Mouse (Mus musculus) midbrain, embryonic 14.5 days (tissue): ENCODE results near the gene Atl3. TPM values are rescaled to one million over a fixed set of nuclear protein-coding genes. Genes with fewer than 3 reads are reported as not detected.
A peak's percentile ranks its signal among the peaks of the same experiment; 100 is the strongest.

Experiments used
- ATAC-seq: fragments of 200-750 bp; cut with Nextera tagmentation; 2 replicates; pipeline ENCODE4 v1.8.0; 2017; ENCODE audit warnings: moderate number of reproducible peaks, moderate library complexity; ENCODE audit not compliant: low FRiP score, low TSS enrichment
- DNase-seq: peaks from one replicate; pipeline ENCODE4 v3.0.0-alpha.2; 2015
- H3K27ac ChIP-seq: fragments of 300-500 bp; sonication (generic); replicated peaks from 2 replicates; pipeline ENCODE4 v1.5.1; 2014; ENCODE audit warnings: mild to moderate bottlenecking, low read depth, low read length, moderate library complexity
- H3K27me3 ChIP-seq: fragments of 300-500 bp; sonication (generic); 2 replicates; pipeline ENCODE4 v1.6.1; 2014; ENCODE audit warnings: low read length, control low read depth, mixed read lengths; ENCODE audit not compliant: control insufficient read depth, insufficient read depth
- H3K36me3 ChIP-seq: fragments of 300-500 bp; sonication (generic); 2 replicates; pipeline ENCODE4 v1.6.1; 2014; ENCODE audit warnings: low read length, control low read depth; ENCODE audit not compliant: control insufficient read depth, insufficient read depth
- H3K4me1 ChIP-seq: fragments of 300-500 bp; sonication (generic); 2 replicates; pipeline ENCODE4 v1.6.1; 2014; ENCODE audit warnings: mild to moderate bottlenecking, antibody characterized with exemption, low read length, control low read depth; ENCODE audit not compliant: control insufficient read depth, insufficient read depth
- H3K4me2 ChIP-seq: fragments of 300-500 bp; sonication (generic); 2 replicates; pipeline ENCODE4 v1.6.1; 2014; ENCODE audit warnings: mild to moderate bottlenecking, low read length, moderate library complexity
- H3K4me3 ChIP-seq: fragments of 300-500 bp; sonication (generic); replicated peaks from 2 replicates; pipeline ENCODE4 v1.5.1; 2014; ENCODE audit warnings: low read depth, low read length
- H3K9ac ChIP-seq: fragments of 300-500 bp; sonication (generic); replicated peaks from 2 replicates; pipeline ENCODE4 v1.6.1; 2014; ENCODE audit warnings: mild to moderate bottlenecking, low read length, moderate library complexity
- H3K9me3 ChIP-seq: fragments of 300-500 bp; sonication (generic); 2 replicates; pipeline ENCODE4 v1.6.1; 2016; ENCODE audit warnings: low read length, control low read depth, mixed read lengths; ENCODE audit not compliant: control insufficient read depth
- WGBS: fragments of 180-500 bp; shearing (Covaris S2); extraction: QIAGEN DNeasy Blood & Tissue Kit; methylation state at CpG from one replicate; pipeline ENCODE4 v1.1.7; 2014; 5-methylcytosine and 5-hydroxymethylcytosine counted together
- polyA plus RNA-seq: library from polyadenylated mRNA; unstranded; fragments of >200 nt; fragmentation: Nextera tagmentation; extraction: Ambion mirVana; gene quantifications from 2 replicates; pipeline ENCODE4 v1.2.1, GENCODE M21; 2014

Gene Atl3
- polyA plus RNA-seq, 1 experiment from 2014 or later = 6.8 TPM

- WGBS = 90% methylated on average over 3 of the region's 3 CpGs
- no peak overlapping the region for H3K4me3 ChIP-seq
- no peak overlapping the region for H3K4me2 ChIP-seq
- no peak overlapping the region for H3K27ac ChIP-seq
- H3K36me3 ChIP-seq = no peaks in the 10 kb centered on the region
- ATAC-seq = no peak
- no peaks in the 10 kb centered on the region for H3K4me1 ChIP-seq
- H3K9ac ChIP-seq = no peak overlapping the region
- DNase-seq = no peak
- no peaks in the 10 kb centered on the region; the same call in 1 of the 2 replicates for H3K9me3 ChIP-seq
- no peaks in the 10 kb centered on the region for H3K27me3 ChIP-seq
Measured at GRCm38 (mm10) chr19:7548924-7549323, 55.1 kb downstream of the Atl3 start.

DNA sequence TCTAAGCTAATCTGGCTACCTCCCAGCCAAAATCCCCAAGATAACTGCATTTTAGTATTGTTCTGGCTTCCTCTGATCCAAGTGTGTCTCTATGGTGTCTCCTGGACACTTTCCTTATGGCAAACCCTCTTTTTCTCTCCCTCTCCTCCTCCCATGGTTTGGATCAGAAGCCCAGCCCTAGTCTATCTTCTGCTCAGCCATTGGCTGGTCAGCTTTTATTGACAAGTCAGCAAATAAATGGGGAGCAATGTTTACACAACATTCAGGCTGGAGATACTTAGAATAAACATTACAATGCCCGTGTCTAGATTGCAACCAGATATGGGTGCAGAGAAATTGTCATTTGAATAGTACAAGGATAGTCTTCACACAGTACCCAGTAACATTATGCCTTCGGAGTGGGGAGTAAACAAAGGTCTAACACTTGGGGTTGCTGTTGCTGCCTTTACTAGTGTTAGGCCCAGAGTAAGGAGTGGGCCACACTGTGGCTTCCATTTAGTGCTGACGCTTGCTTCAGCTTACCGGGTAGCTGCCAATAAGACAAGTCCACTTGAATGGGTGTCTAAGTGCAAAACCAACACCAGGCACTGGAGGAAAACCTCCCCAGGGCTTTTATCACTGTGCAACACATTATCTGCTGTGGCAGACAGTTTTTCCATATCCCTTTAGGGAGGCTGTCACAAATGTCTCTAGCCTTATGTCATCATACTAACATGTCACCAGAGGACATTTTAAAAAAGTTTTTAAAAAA, 57.9 kb downstream of the Atl3 start:
- no peak for ATAC-seq
- Histone ChIP-seq H3K9me3 (no peaks in the 10 kb centered on the region), H3K4me2 (no peak overlapping the region), H3K27ac (no peak overlapping the region), H3K9ac (no peak overlapping the region), H3K27me3 (no peaks in the 10 kb centered on the region), H3K4me3 (no peak overlapping the region), H3K4me1 (no peaks in the 10 kb centered on the region), H3K36me3 (no peaks in the 10 kb centered on the region)
- no peak for DNase-seq
- 69% methylated on average over 4 of the region's 4 CpGs for WGBS

DNA sequence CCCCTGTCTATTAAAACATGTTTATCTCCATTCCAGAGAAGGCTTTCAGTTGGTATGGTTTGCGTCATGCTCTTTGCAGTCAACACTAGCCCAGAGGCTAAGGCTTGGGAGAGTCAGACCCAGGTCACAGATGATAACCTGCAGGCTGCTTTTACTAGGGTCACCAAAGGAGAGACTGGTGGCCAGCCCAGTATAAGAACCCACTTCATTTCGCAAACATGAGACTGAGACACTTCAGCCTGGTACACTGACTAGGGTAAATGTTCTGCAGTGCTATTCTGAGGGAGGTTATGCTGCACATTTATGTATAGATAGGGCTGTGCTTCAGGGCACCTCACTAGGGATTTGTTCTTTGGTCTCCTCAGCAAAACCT, 58.4 kb downstream of the Atl3 start:
- H3K4me1 ChIP-seq = 0 out of 2 replicates have a peak, but pooled peaks cover 1% of the 10 kb centered on the region
- H3K27ac ChIP-seq = no peak overlapping the region
- no peak for ATAC-seq
- H3K36me3 ChIP-seq = no peaks in the 10 kb centered on the region
- H3K4me3 ChIP-seq = no peak overlapping the region
- no peaks in the 10 kb centered on the region for H3K27me3 ChIP-seq
- WGBS = 94% methylated on average over 2 of the region's 2 CpGs
- DNase-seq = no peak
- no peak overlapping the region for H3K4me2 ChIP-seq
- no peaks in the 10 kb centered on the region for H3K9me3 ChIP-seq
- no peak overlapping the region for H3K9ac ChIP-seq

GRCm38 (mm10) chr19:7553441-7553840, 59.6 kb downstream of the Atl3 start:
- no peak overlapping the region for H3K27ac ChIP-seq
- H3K4me3 ChIP-seq = no peak overlapping the region
- ATAC-seq (no peak), DNase-seq (no peak)
- no peaks in the 10 kb centered on the region for H3K9me3 ChIP-seq
- H3K27me3 ChIP-seq = no peaks in the 10 kb centered on the region
- 0 out of 2 replicates have a peak, but pooled peaks cover 8% of the 10 kb centered on the region for H3K4me1 ChIP-seq
- no peak overlapping the region for H3K4me2 ChIP-seq
- H3K36me3 ChIP-seq = no peaks in the 10 kb centered on the region
- H3K9ac ChIP-seq = no peak overlapping the region

- no peak overlapping the region for H3K4me3 ChIP-seq
- ATAC-seq (no peak), DNase-seq (no peak)
- no peaks in the 10 kb centered on the region for H3K27me3 ChIP-seq
- no peaks in the 10 kb centered on the region for H3K9me3 ChIP-seq
- H3K4me1 ChIP-seq = 0 out of 2 replicates have a peak, but pooled peaks cover 8% of the 10 kb centered on the region
- WGBS = 81% methylated on average over 4 of the region's 4 CpGs
- no peaks in the 10 kb centered on the region for H3K36me3 ChIP-seq
- H3K9ac ChIP-seq = no peak overlapping the region
- no peak overlapping the region for H3K27ac ChIP-seq
- H3K4me2 ChIP-seq = no peak overlapping the region
Measured at GRCm38 (mm10) chr19:7554881-7555280, 61.0 kb downstream of the Atl3 start.

- Histone ChIP-seq H3K36me3 (no peaks in the 10 kb centered on the region), H3K4me1 (0 out of 2 replicates have a peak, but pooled peaks cover 8% of the 10 kb centered on the region), H3K27me3 (no peaks in the 10 kb centered on the region), H3K9ac (no peak overlapping the region), H3K27ac (no peak overlapping the region), H3K9me3 (no peaks in the 10 kb centered on the region), H3K4me3 (no peak overlapping the region), H3K4me2 (no peak overlapping the region)
- WGBS = 88% methylated on average over 1 of the region's 1 CpGs
- ATAC-seq = no peak
- DNase-seq = no peak
Measured at GRCm38 (mm10) chr19:7556641-7557040, 62.8 kb downstream of the Atl3 start.

GRCm38 (mm10) chr19:7557328-7557822, 63.5 kb downstream of the Atl3 start, which contains the start of gene Pla2g16:
Gene Pla2g16, plus strand, starts transcription at chr19:7557459.
- no peaks in the 10 kb centered on the region for H3K36me3 ChIP-seq
- no peak within 1 kb of the TSS for H3K27ac ChIP-seq
- WGBS = under 1% methylated on average over 27 of the region's 27 CpGs
- H3K9me3 ChIP-seq = no peaks in the 10 kb centered on the region
- no peaks in the 10 kb centered on the region for H3K27me3 ChIP-seq
- 0 out of 2 replicates have a peak, but pooled peaks cover 8% of the 10 kb centered on the region for H3K4me1 ChIP-seq
- peak within 1 kb of the TSS; percentile 30; the same call in 1 of the 2 replicates for H3K9ac ChIP-seq
- no peak for ATAC-seq
- H3K4me2 ChIP-seq = peak within 1 kb of the TSS; percentile 58
- DNase-seq = peak; percentile 58
- H3K4me3 ChIP-seq = peak within 1 kb of the TSS; percentile 29

DNA sequence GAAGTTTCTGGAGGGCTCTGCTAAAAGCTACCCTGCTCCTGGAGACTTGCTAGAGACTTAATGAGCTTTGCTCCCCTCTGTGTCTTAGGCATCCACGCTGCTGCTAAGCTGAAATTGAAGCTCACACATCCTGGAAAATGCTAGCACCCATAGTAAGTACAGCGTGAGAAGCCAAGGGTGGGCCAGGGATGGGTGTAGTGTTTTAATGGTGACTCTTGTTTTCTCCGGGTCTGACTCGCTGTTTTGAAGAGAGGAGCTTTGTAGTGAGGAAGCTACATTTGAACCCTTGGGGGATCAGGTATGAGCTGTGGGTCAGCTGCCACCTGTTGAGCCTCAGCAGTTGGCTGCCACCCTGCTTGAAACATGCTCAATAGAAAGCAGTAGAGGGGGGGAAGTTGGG, 64.0 kb downstream of the Atl3 start:
- DNase-seq (no peak), ATAC-seq (no peak)
- Histone ChIP-seq H3K4me1 (0 out of 2 replicates have a peak, but pooled peaks cover 8% of the 10 kb centered on the region), H3K9me3 (no peaks in the 10 kb centered on the region), H3K27ac (no peak overlapping the region), H3K36me3 (no peaks in the 10 kb centered on the region), H3K4me2 (peak overlapping the region; percentile 58), H3K9ac (peak overlapping the region; percentile 30; the same call in 1 of the 2 replicates), H3K27me3 (no peaks in the 10 kb centered on the region), H3K4me3 (peak overlapping the region; percentile 29)
- WGBS = 10% methylated on average over 4 of the region's 4 CpGs

- H3K9me3 ChIP-seq = no peaks in the 10 kb centered on the region
- no peak overlapping the region for H3K9ac ChIP-seq
- H3K4me3 ChIP-seq = no peak overlapping the region
- no peaks in the 10 kb centered on the region for H3K27me3 ChIP-seq
- 0 out of 2 replicates have a peak, but pooled peaks cover 8% of the 10 kb centered on the region for H3K4me1 ChIP-seq
- H3K27ac ChIP-seq = no peak overlapping the region
- no peak overlapping the region for H3K4me2 ChIP-seq
- no peak for DNase-seq
- no peaks in the 10 kb centered on the region for H3K36me3 ChIP-seq
- WGBS = 89% methylated on average over 4 of the region's 4 CpGs
- ATAC-seq = no peak
Measured at GRCm38 (mm10) chr19:7558675-7559074, 64.8 kb downstream of the Atl3 start.
